Mouse (Mus musculus): ENCODE data around the gene Slc5a10. TPM values are rescaled to one million over a fixed set of nuclear protein-coding genes. Genes with fewer than 3 reads are reported as not detected.

The Slc5a10 gene
- polyA plus RNA-seq, 1 experiment from 2014 or later: not detected

GRCm38 (mm10) chr11:61650470-61651265 is 70.0 kb downstream of the Slc5a10 start:
- H3K27me3 ChIP-seq (replicated peaks; ENCODE audit: control insufficient read depth, insufficient read depth, low read length): no peaks in the 10 kb centered on the region
- H3K9ac ChIP-seq (ENCODE audit: low read length): no peak overlapping the region
- no peak overlapping the region for H3K27ac ChIP-seq (ENCODE audit: low read depth, low read length)
- no peaks in the 10 kb centered on the region for H3K9me3 ChIP-seq (replicated peaks; ENCODE audit: control insufficient read depth, low read length)
- ATAC-seq: no peak
- DNase-seq (ENCODE audit: low spot score): no peak
- H3K4me1 ChIP-seq (ENCODE audit: control insufficient read depth, insufficient read depth, low read length): no peaks in the 10 kb centered on the region
- 86% methylated on average over 9 of the region's 9 CpGs for WGBS
- no peak overlapping the region for H3K4me2 ChIP-seq (ENCODE audit: low read length)
- H3K4me3 ChIP-seq (ENCODE audit: low read depth, low read length): no peak overlapping the region
- H3K36me3 ChIP-seq (ENCODE audit: control insufficient read depth, insufficient read depth, low read length): no peaks in the 10 kb centered on the region

- no peaks in the 10 kb centered on the region for H3K36me3 ChIP-seq (ENCODE audit: control insufficient read depth, insufficient read depth, low read length)
- H3K4me3 ChIP-seq (ENCODE audit: low read depth, low read length): no peak overlapping the region
- H3K9me3 ChIP-seq (replicated peaks; ENCODE audit: control insufficient read depth, low read length): no peaks in the 10 kb centered on the region
- 94% methylated on average over 4 of the region's 4 CpGs for WGBS
- DNase-seq (ENCODE audit: low spot score) (no peak), ATAC-seq (no peak)
- no peak overlapping the region for H3K4me2 ChIP-seq (ENCODE audit: low read length)
- H3K4me1 ChIP-seq (ENCODE audit: control insufficient read depth, insufficient read depth, low read length): no peaks in the 10 kb centered on the region
- no peaks in the 10 kb centered on the region for H3K27me3 ChIP-seq (replicated peaks; ENCODE audit: control insufficient read depth, insufficient read depth, low read length)
- H3K9ac ChIP-seq (ENCODE audit: low read length): no peak overlapping the region
- H3K27ac ChIP-seq (ENCODE audit: low read depth, low read length): no peak overlapping the region
Measured at GRCm38 (mm10) chr11:61649626-61650025, 71.0 kb downstream of the Slc5a10 start.

GRCm38 (mm10) chr11:61649163-61649580 is 71.5 kb downstream of the Slc5a10 start:
- 94% methylated on average over 5 of the region's 5 CpGs for WGBS
- H3K36me3 ChIP-seq (ENCODE audit: control insufficient read depth, insufficient read depth, low read length): no peaks in the 10 kb centered on the region
- no peak overlapping the region for H3K4me3 ChIP-seq (ENCODE audit: low read depth, low read length)
- no peaks in the 10 kb centered on the region for H3K4me1 ChIP-seq (ENCODE audit: control insufficient read depth, insufficient read depth, low read length)
- no peaks in the 10 kb centered on the region for H3K9me3 ChIP-seq (replicated peaks; ENCODE audit: control insufficient read depth, low read length)
- no peak overlapping the region for H3K9ac ChIP-seq (ENCODE audit: low read length)
- H3K4me2 ChIP-seq (ENCODE audit: low read length): no peak overlapping the region
- H3K27me3 ChIP-seq (replicated peaks; ENCODE audit: control insufficient read depth, insufficient read depth, low read length): no peaks in the 10 kb centered on the region
- no peak for DNase-seq (ENCODE audit: low spot score)
- no peak for ATAC-seq
- no peak overlapping the region for H3K27ac ChIP-seq (ENCODE audit: low read depth, low read length)

DNA sequence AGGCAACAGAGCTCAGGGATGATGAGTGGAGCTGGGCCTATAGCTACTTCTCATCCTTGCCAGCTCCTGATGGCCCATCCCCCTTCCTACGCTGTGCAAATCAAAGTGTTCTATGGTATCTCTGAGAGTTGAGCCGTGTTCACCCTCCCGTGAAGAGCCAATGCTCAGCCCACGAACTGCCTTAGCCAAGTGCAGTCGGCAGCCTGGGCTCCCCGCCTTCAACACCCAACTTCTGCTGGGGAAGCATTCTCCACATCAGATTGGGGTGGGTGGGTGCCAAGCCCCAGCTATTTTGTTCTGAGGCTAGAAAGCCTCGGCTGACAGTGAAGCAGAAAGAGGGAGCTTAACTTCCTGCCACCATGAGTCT is 71.9 kb downstream of the Slc5a10 start:
- Histone ChIP-seq H3K4me3 (ENCODE audit: low read depth, low read length) (no peak overlapping the region), H3K27ac (ENCODE audit: low read depth, low read length) (no peak overlapping the region), H3K4me1 (ENCODE audit: control insufficient read depth, insufficient read depth, low read length) (no peaks in the 10 kb centered on the region), H3K9ac (ENCODE audit: low read length) (no peak overlapping the region), H3K4me2 (ENCODE audit: low read length) (no peak overlapping the region), H3K36me3 (ENCODE audit: control insufficient read depth, insufficient read depth, low read length) (no peaks in the 10 kb centered on the region), H3K27me3 (replicated peaks; ENCODE audit: control insufficient read depth, insufficient read depth, low read length) (no peaks in the 10 kb centered on the region), H3K9me3 (replicated peaks; ENCODE audit: control insufficient read depth, low read length) (no peaks in the 10 kb centered on the region)
- 81% methylated on average over 7 of the region's 7 CpGs for WGBS
- ATAC-seq (no peak), DNase-seq (ENCODE audit: low spot score) (no peak)

DNA sequence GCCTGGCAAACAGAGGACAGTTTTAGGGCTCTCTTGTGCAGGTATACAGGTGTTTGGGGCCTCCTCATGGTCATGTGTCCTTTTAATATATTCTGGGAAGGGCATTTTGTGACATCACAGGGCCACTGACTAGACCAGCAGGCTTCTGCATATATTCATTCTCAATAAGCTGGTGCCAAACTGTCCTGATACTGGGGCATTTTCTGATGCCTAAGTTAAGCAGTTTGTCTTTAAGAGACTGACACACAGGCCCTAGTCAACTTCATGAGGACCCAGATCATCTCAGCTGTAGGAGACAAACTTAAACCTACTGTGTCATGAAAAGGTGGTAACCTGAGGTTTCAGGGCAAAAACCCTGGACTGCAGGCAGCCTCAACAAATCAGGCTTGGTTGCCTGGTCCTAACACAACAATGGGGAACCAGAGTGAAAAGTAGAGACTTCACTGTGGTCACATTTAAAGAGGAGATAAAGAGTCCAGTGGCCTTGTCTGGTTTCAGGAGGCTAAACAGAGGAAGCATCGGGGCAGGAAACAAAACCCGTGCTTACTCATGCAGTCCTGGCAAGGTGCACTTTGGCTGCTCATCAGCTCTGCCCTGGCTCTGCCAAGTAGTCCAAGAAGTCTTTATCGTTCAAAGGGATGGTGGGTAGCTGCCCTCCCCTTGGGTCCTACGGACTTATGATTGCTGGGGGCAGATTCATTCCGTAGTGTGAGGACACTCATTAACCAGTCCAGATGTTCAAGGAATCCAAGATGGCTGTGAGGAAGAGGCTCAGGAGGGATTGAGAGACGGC is 72.5 kb downstream of the Slc5a10 start:
- H3K9ac ChIP-seq (ENCODE audit: low read length): no peak overlapping the region
- no peak overlapping the region for H3K27ac ChIP-seq (ENCODE audit: low read depth, low read length)
- H3K9me3 ChIP-seq (replicated peaks; ENCODE audit: control insufficient read depth, low read length): no peaks in the 10 kb centered on the region
- no peaks in the 10 kb centered on the region for H3K27me3 ChIP-seq (replicated peaks; ENCODE audit: control insufficient read depth, insufficient read depth, low read length)
- H3K36me3 ChIP-seq (ENCODE audit: control insufficient read depth, insufficient read depth, low read length): no peaks in the 10 kb centered on the region
- DNase-seq (ENCODE audit: low spot score) (no peak), ATAC-seq (no peak)
- no peaks in the 10 kb centered on the region for H3K4me1 ChIP-seq (ENCODE audit: control insufficient read depth, insufficient read depth, low read length)
- WGBS: 83% methylated on average over 6 of the region's 6 CpGs
- no peak overlapping the region for H3K4me3 ChIP-seq (ENCODE audit: low read depth, low read length)
- no peak overlapping the region for H3K4me2 ChIP-seq (ENCODE audit: low read length)

DNA sequence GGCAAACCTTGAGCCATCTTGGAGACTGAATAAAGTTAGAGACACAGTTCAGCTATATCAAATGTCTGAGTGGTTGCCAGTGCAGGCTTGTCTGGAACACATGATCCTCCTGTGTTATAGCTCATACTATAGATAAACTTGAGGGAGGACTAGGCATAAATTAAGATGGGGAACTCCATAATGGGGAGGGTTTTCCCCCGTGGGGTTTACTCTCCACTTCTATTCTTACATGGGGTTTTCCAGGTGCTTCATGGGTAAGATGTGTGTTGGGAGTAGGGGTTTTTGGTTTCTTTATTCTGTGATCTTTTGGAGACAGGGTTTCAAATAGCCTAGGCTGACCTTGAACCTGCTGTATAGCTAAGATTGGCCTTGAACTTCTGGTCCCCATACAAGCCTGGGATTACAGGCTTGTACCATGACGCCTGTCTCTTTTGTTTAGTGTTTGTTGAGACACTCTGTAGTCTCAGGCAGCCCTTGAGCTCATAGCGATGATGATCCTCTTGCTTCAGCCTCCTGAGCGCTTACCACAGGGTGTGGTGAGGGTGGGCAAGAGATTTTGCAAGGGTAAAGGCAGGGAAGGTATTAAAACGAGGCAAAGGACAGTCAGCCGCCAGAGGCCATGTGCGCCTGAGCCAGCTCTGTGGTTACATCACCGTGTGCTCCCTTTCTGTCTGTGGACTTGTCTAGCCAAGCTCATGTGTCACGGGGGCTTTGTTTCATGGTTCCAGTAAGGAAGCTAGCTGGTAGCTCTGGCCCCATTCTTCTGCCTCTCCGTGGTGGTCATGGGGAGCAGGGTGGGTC is 73.3 kb downstream of the Slc5a10 start:
- Histone ChIP-seq H3K4me3 (ENCODE audit: low read depth, low read length) (no peak overlapping the region), H3K27me3 (replicated peaks; ENCODE audit: control insufficient read depth, insufficient read depth, low read length) (no peaks in the 10 kb centered on the region), H3K36me3 (ENCODE audit: control insufficient read depth, insufficient read depth, low read length) (no peaks in the 10 kb centered on the region), H3K4me2 (ENCODE audit: low read length) (no peak overlapping the region), H3K9me3 (replicated peaks; ENCODE audit: control insufficient read depth, low read length) (no peaks in the 10 kb centered on the region), H3K4me1 (ENCODE audit: control insufficient read depth, insufficient read depth, low read length) (no peaks in the 10 kb centered on the region), H3K9ac (ENCODE audit: low read length) (no peak overlapping the region), H3K27ac (ENCODE audit: low read depth, low read length) (no peak overlapping the region)
- no peak for DNase-seq (ENCODE audit: low spot score)
- no peak for ATAC-seq
- WGBS: 76% methylated on average over 10 of the region's 10 CpGs

GRCm38 (mm10) chr11:61646499-61647039 is 74.1 kb downstream of the Slc5a10 start:
- Histone ChIP-seq H3K4me1 (ENCODE audit: control insufficient read depth, insufficient read depth, low read length) (no peaks in the 10 kb centered on the region), H3K27me3 (replicated peaks; ENCODE audit: control insufficient read depth, insufficient read depth, low read length) (no peaks in the 10 kb centered on the region), H3K4me3 (ENCODE audit: low read depth, low read length) (no peak overlapping the region), H3K27ac (ENCODE audit: low read depth, low read length) (no peak overlapping the region), H3K9me3 (replicated peaks; ENCODE audit: control insufficient read depth, low read length) (no peaks in the 10 kb centered on the region), H3K36me3 (ENCODE audit: control insufficient read depth, insufficient read depth, low read length) (no peaks in the 10 kb centered on the region), H3K4me2 (ENCODE audit: low read length) (no peak overlapping the region), H3K9ac (ENCODE audit: low read length) (no peak overlapping the region)
- 56% methylated on average over 2 of the region's 2 CpGs for WGBS
- ATAC-seq: no peak
- no peak for DNase-seq (ENCODE audit: low spot score)

GRCm38 (mm10) chr11:61645357-61645857 is 75.2 kb downstream of the Slc5a10 start:
- Histone ChIP-seq H3K27ac (ENCODE audit: low read depth, low read length) (no peak overlapping the region), H3K27me3 (replicated peaks; ENCODE audit: control insufficient read depth, insufficient read depth, low read length) (no peaks in the 10 kb centered on the region), H3K4me1 (ENCODE audit: control insufficient read depth, insufficient read depth, low read length) (no peaks in the 10 kb centered on the region), H3K9ac (ENCODE audit: low read length) (no peak overlapping the region), H3K4me3 (ENCODE audit: low read depth, low read length) (no peak overlapping the region), H3K4me2 (ENCODE audit: low read length) (no peak overlapping the region), H3K9me3 (replicated peaks; ENCODE audit: control insufficient read depth, low read length) (no peaks in the 10 kb centered on the region), H3K36me3 (ENCODE audit: control insufficient read depth, insufficient read depth, low read length) (no peaks in the 10 kb centered on the region)
- 79% methylated on average over 5 of the region's 5 CpGs for WGBS
- no peak for DNase-seq (ENCODE audit: low spot score)
- ATAC-seq: no peak
